Mouse (Mus musculus) midbrain, embryonic 16.5 days (tissue): ENCODE measurements at regions not wholly inside any gene's neighbourhood (a gene's known extent, or its start where the extent isn't known, plus 50 kb on each side); places are given as distances from the start of the nearest gene placed in this dataset.

ENCODE experiments used
- ATAC-seq: fragments of 200-750 bp; cut with Nextera tagmentation; 2 replicates; pipeline ENCODE4 v1.8.0; 2017; ENCODE audit warnings: moderate TSS enrichment
- H3K27ac ChIP-seq: fragments of 300-500 bp; sonication (generic); 2 replicates; pipeline ENCODE4 v1.5.1; 2014; ENCODE audit warnings: mild to moderate bottlenecking, low read length, mixed read lengths
- H3K27me3 ChIP-seq: fragments of 300-500 bp; sonication (generic); 2 replicates; pipeline ENCODE4 v1.6.1; 2014; ENCODE audit warnings: low read depth, low read length, mixed read lengths; ENCODE audit not compliant: control insufficient read depth, insufficient read depth
- H3K36me3 ChIP-seq: fragments of 300-500 bp; sonication (generic); 2 replicates; pipeline ENCODE4 v1.6.1; 2014; ENCODE audit warnings: mild to moderate bottlenecking, low read length, moderate library complexity, mixed read lengths; ENCODE audit not compliant: control insufficient read depth, insufficient read depth
- H3K4me1 ChIP-seq: fragments of 300-500 bp; sonication (generic); 2 replicates; pipeline ENCODE4 v1.6.1; 2014; ENCODE audit warnings: mild to moderate bottlenecking, low read length, mixed read lengths; ENCODE audit not compliant: control insufficient read depth, insufficient read depth
- H3K4me2 ChIP-seq: fragments of 300-500 bp; sonication (generic); 2 replicates; pipeline ENCODE4 v1.6.1; 2014; ENCODE audit warnings: mild to moderate bottlenecking, low read length, mixed read lengths
- H3K4me3 ChIP-seq: fragments of 300-500 bp; sonication (generic); 2 replicates; pipeline ENCODE4 v1.5.1; 2014; ENCODE audit warnings: low read depth, mild to moderate bottlenecking, low read length, moderate library complexity, mixed read lengths
- H3K9ac ChIP-seq: fragments of 300-500 bp; sonication (generic); 2 replicates; pipeline ENCODE4 v1.6.1; 2014; ENCODE audit warnings: low read depth, low read length, mixed read lengths
- H3K9me3 ChIP-seq: fragments of 300-500 bp; sonication (generic); replicated peaks from 2 replicates; pipeline ENCODE4 v1.6.1; 2014; ENCODE audit warnings: mild to moderate bottlenecking, low read length, mixed read lengths; ENCODE audit not compliant: control insufficient read depth, poor library complexity, severe bottlenecking
- WGBS: fragments of 180-500 bp; shearing (Covaris S2); extraction: QIAGEN DNeasy Blood & Tissue Kit; methylation state at CpG from one replicate; pipeline ENCODE4 v1.1.7; 2014; 5-methylcytosine and 5-hydroxymethylcytosine counted together

DNA sequence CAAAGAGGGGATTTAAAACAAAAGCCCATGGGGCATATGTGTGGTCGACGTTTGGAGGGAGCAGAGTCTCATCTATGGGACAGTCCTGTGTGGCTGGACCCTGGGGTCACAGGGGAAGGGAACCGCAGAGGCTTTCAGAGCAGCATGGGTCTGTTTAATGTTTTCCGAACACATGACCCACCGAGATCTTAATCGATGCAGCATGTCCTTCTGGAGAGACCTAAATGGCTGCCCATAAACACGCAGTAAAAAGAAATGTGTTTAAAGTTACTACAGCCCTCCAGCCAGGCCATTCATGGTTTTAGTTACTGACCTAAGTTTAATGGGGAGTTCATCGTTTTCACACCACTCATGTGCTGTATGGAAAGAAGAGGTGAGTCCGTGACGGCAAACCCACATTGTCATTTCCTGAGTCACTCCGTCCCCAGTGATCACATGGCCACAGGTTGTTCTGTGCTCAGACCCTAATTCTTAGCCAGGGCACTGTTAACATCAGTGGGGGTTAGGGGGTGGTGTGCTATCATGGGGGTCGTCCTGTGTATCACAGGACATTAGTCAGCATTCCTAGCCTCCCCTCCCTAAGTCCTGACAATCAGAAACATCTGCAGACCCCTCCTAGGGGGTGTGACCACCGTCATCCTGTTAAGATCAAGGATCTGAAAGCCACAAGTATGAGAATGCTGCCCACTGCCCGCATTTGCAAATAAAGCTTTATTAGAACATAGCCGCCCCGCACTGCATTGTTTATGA, 120.7 kb upstream of the Dio3 start:
- ATAC-seq: no peak
- Histone ChIP-seq H3K9ac (no peak overlapping the region), H3K9me3 (no peaks in the 10 kb centered on the region), H3K36me3 (no peaks in the 10 kb centered on the region), H3K27me3 (no peaks in the 10 kb centered on the region), H3K4me1 (no peaks in the 10 kb centered on the region), H3K4me3 (no peak overlapping the region), H3K4me2 (no peak overlapping the region), H3K27ac (no peak overlapping the region)
- 80% methylated on average over 16 of the region's 16 CpGs for WGBS

DNA sequence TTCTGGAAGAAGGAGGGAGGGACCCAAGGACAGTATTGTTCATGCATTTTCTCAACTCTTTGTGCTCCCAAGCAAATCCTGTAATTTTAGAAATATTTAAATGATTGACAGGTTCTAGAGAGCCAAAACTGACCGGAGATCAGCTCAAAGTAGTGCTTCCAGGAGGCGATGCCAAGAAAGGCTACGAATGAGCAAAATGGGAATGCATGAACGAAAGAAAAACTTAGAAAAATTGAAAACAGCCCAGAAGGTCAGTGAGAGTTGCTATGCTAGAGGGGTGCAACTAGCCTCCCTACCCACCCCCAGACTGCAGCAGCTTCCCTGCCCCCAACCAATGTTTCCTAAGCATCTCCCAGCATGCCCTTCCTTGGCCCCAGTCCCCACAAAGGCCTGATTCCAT, 117.6 kb upstream of the Dio3 start:
- 94% methylated on average over 4 of the region's 4 CpGs for WGBS
- no peaks in the 10 kb centered on the region for H3K27me3 ChIP-seq
- no peaks in the 10 kb centered on the region for H3K9me3 ChIP-seq
- H3K4me1 ChIP-seq: no peaks in the 10 kb centered on the region
- H3K27ac ChIP-seq: no peak overlapping the region
- no peak overlapping the region for H3K9ac ChIP-seq
- ATAC-seq: no peak
- no peak overlapping the region for H3K4me2 ChIP-seq
- H3K36me3 ChIP-seq: no peaks in the 10 kb centered on the region
- H3K4me3 ChIP-seq: no peak overlapping the region

DNA sequence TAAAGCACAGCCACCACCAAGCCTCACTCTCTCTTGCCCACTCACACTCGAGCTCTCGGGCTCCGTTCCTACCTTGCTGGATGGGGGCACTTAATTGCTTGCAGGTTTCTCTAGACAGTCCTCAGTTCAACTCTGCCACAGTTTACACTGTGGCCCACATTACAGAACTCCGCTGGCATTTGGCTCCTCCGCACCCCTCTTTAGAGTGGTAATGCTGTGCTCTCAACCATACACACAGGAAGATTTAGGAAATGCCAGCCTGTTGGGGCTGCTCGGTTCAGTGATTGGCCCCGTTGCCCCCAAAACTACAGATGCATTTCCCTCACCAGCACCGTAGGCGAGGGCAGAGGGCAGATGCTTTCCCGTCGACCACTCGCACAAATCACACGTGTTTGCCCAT, 113.4 kb upstream of the Dio3 start:
- no peak overlapping the region for H3K9ac ChIP-seq
- H3K9me3 ChIP-seq: no peaks in the 10 kb centered on the region
- no peaks in the 10 kb centered on the region for H3K27me3 ChIP-seq
- H3K36me3 ChIP-seq: no peaks in the 10 kb centered on the region
- whole genome bisulfite sequencing: 88% methylated on average over 13 of the region's 13 CpGs
- ATAC-seq: no peak
- no peak overlapping the region for H3K27ac ChIP-seq
- H3K4me2 ChIP-seq: no peak overlapping the region
- no peaks in the 10 kb centered on the region for H3K4me1 ChIP-seq
- H3K4me3 ChIP-seq: no peak overlapping the region

DNA sequence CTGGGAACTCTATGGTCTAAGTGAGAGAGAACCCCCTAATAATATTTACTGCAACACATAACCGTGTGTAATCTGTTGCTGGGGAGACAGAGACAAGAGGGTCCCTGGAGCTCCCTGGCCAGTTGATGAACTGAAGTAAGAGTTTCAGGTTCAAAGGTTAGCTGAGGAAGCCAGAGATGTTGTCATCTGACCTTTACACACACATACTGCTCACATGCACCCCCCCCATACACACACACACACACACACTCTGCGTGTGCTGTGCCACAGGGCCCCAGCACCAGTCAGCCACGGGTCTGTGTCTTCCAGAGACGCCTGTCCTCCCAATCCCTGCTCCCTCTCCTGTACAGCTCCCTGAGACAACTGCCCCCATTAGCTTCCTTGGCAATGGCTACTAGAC, 110.5 kb upstream of the Dio3 start:
- Histone ChIP-seq H3K4me1 (no peaks in the 10 kb centered on the region), H3K27me3 (no peaks in the 10 kb centered on the region), H3K9ac (no peak overlapping the region), H3K27ac (no peak overlapping the region), H3K4me2 (no peak overlapping the region), H3K9me3 (no peaks in the 10 kb centered on the region), H3K4me3 (no peak overlapping the region), H3K36me3 (no peaks in the 10 kb centered on the region)
- 91% methylated on average over 4 of the region's 4 CpGs for WGBS
- no peak for ATAC-seq

DNA sequence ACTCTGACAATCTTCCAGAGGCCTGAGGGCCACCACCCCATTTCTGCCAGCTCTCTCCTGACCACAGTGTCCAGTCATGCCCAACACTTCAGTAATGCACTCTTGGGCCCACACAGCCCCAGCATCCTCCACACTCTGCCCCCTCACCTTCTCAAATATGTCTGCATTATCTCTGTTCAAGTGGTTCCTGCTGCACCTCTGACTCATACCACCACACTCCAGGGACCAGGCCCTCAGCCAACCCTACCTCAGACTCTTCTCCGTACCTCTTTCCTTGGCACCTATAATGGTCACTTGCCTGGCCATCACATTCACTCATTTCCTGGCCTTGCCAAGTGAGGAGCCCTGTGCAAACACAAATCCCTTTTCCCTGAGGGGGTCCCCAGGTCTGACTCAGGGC, 109.6 kb upstream of the Dio3 start:
- Histone ChIP-seq H3K4me2 (no peak overlapping the region), H3K4me1 (no peaks in the 10 kb centered on the region), H3K27ac (no peak overlapping the region), H3K9ac (no peak overlapping the region), H3K4me3 (no peak overlapping the region), H3K27me3 (no peaks in the 10 kb centered on the region), H3K36me3 (no peaks in the 10 kb centered on the region), H3K9me3 (no peaks in the 10 kb centered on the region)
- ATAC-seq: no peak
- 91% methylated on average over 1 of the region's 1 CpGs for WGBS

DNA sequence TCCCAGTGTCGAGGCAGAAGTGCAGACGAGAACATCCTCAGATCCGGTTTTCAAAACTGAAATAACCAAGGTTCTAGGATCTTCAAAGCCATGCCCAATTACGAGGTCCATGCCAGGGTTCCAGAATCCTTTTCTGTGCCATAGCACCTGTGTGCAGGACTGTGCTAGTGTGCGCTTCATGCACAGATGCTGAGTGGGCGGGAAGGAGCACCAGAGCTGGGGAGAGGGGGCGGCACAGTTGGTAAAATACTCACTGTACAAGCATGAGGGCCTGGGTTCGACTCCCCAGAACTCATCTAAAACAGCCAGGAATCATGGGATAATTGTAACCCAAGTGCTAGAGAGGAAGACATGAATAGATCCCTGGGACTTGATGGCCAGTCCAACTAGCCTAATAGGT, 108.4 kb upstream of the Dio3 start:
- H3K27ac ChIP-seq: no peak overlapping the region
- no peaks in the 10 kb centered on the region for H3K9me3 ChIP-seq
- H3K4me2 ChIP-seq: no peak overlapping the region
- ATAC-seq: no peak
- H3K36me3 ChIP-seq: no peaks in the 10 kb centered on the region
- no peak overlapping the region for H3K4me3 ChIP-seq
- H3K27me3 ChIP-seq: no peaks in the 10 kb centered on the region
- no peak overlapping the region for H3K9ac ChIP-seq
- WGBS: 93% methylated on average over 8 of the region's 8 CpGs
- no peaks in the 10 kb centered on the region for H3K4me1 ChIP-seq

DNA sequence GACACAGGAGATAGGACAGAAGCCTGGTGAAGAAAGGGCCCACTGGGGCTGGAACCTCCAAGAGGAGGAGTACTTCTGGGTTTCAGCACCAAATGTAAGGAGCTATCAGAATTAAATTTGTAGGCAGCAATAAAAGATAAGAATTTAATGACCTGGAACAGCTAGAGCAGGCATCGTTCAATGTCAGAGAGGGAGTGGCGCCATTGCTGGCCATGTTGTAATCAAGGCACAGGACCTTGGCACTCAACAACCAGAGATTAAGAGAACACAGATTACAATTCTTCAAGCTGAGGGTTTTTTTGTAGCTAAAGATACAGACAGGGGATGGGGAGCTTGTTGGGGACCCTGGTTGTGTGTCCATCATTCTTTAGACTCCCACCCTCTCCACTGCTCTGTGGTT, 101.0 kb upstream of the Dio3 start:
- no peaks in the 10 kb centered on the region for H3K36me3 ChIP-seq
- H3K4me1 ChIP-seq: no peaks in the 10 kb centered on the region
- no peak overlapping the region for H3K4me2 ChIP-seq
- no peak for ATAC-seq
- H3K27me3 ChIP-seq: no peaks in the 10 kb centered on the region
- H3K4me3 ChIP-seq: no peak overlapping the region
- 94% methylated on average over 2 of the region's 2 CpGs for WGBS
- no peak overlapping the region for H3K27ac ChIP-seq
- no peaks in the 10 kb centered on the region; the same call in 1 of the 2 replicates for H3K9me3 ChIP-seq
- no peak overlapping the region for H3K9ac ChIP-seq

DNA sequence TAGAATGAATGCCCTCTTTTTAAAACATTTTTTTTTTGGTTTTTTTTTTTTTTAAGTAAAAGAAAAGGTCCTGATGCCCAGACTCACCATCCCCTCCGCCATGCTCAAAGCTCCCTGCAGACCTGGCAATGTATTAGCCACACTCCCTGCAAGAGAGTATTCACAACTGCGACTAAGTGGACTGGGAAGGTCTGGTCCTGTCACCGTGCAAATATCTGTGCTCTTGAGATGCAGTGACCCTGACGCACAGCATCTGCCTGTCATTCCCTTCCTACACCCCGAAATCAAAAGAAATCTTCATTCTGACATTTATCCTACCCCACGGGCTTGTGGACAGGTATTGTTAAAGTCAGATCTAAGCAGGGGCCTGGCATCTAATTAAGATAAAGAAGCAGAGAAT, 95.4 kb upstream of the Dio3 start:
- no peak overlapping the region for H3K9ac ChIP-seq
- 13% methylated on average over 6 of the region's 6 CpGs for WGBS
- H3K9me3 ChIP-seq: no peaks in the 10 kb centered on the region; the same call in 1 of the 2 replicates
- H3K27ac ChIP-seq: no peak overlapping the region
- ATAC-seq: no peak
- H3K36me3 ChIP-seq: no peaks in the 10 kb centered on the region
- no peak overlapping the region for H3K4me2 ChIP-seq
- peaks cover 23% of the 10 kb centered on the region for H3K27me3 ChIP-seq
- no peak overlapping the region for H3K4me3 ChIP-seq
- H3K4me1 ChIP-seq: peaks cover 16% of the 10 kb centered on the region

DNA sequence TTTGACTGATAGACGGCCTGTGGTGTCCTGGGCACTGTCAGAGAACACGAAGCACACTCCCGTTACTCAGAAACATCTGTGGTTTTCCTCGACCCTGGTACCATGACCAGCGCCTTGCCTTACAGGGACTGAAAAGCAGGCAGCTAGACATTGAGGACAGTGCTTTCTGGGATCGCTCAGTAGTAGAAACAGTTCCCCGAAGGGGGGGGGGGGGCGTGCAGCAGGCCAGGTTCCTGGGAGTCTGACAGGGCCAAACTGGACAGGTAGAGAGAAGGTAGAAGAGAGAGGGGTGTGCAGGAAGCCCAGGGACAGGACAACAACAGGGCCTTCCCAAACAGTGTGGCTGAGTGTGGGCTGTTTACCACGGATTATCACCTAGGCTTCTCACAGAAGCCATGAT, 93.5 kb upstream of the Dio3 start:
- Histone ChIP-seq H3K36me3 (no peaks in the 10 kb centered on the region), H3K9me3 (no peaks in the 10 kb centered on the region), H3K4me3 (no peak overlapping the region), H3K9ac (no peak overlapping the region), H3K27ac (no peak overlapping the region), H3K27me3 (peaks cover 32% of the 10 kb centered on the region), H3K4me1 (peaks cover 26% of the 10 kb centered on the region), H3K4me2 (no peak overlapping the region)
- ATAC-seq: no peak
- 32% methylated on average over 9 of the region's 9 CpGs for WGBS
